Mouse (Mus musculus) left cerebral cortex, postnatal 25 days (tissue): Measurements from ENCODE around the gene Gm49388. TPM values are rescaled to one million over a fixed set of nuclear protein-coding genes. Genes with fewer than 3 reads are reported as not detected.
"Not testable (repeated sequence)": the region's sequence is repeated elsewhere in the genome, so short reads cannot be mapped to it uniquely, and the experiment has no call there.

ENCODE experiments used
- DNase-seq, 2 experiments: peaks; one replicate each; pipeline ENCODE4 v3.0.0; 2022; ENCODE audit warnings: low spot score in 2 of 2, mixed read lengths in 1 of 2
- intact Hi-C: fragments of 180-260 bp; cut with DNase I; formaldehyde crosslinking; loops from one replicate; pipeline ENCODE4 v1.15.1; 2025
- total RNA-seq, 2 experiments: library from RNA; stranded (reverse); gene quantifications; 2 replicates each; pipeline ENCODE4 v1.2.3; 2021

Gene Gm49388
- total RNA-seq, 2 experiments from 2014 or later: 3.5 to 4.5 TPM

- intact Hi-C loops: loop anchor here (1.0 to 5.0 kb wide), 3 partner anchors 18 to 54 kb away; partner anchors contain the start of genes Zfp646 and Zfp668
- DNase-seq: peak in 1 of 2 experiments; percentile 57
Observed at GRCm38 (mm10) chr7:127823236-127824171, 38.1 kb downstream of the Gm49388 start.

GRCm38 (mm10) chr7:127824176-127824871 is 38.9 kb downstream of the Gm49388 start, which contains the start of the genes Stx4a and Stx1b:
Gene Stx4a, plus strand, starts transcription at chr7:127824294.
Gene Stx1b, minus strand, starts transcription at chr7:127824549.
- peak; percentile 62 to 67 for DNase-seq

GRCm38 (mm10) chr7:127835550-127835949 is 50.1 kb downstream of the Gm49388 start:
- intact Hi-C loops: no loop called here
- no peak for DNase-seq

More at GRCm38 (mm10) chr7:127824176-127824871, 38.9 kb downstream of the Gm49388 start, which contains the start of the genes Stx4a and Stx1b:
- intact Hi-C loops: loop anchor here (1.0 to 5.0 kb wide), 3 partner anchors 17 to 53 kb away; partner anchors contain the start of genes Zfp646 and Zfp668

- no peak for DNase-seq
- intact Hi-C loops: no loop called here
Observed at GRCm38 (mm10) chr7:127837473-127837872, 52.1 kb downstream of the Gm49388 start.

- DNase-seq, intact Hi-C loops: not testable (repeated sequence)
Observed at GRCm38 (mm10) chr7:127837878-127838277, 52.5 kb downstream of the Gm49388 start.

GRCm38 (mm10) chr7:127840031-127840430 is 54.6 kb downstream of the Gm49388 start:
- intact Hi-C loops, DNase-seq: not testable (repeated sequence)

- peak in 1 of 2 experiments; percentile 89 for DNase-seq
- intact Hi-C loops: loop anchor here (1.0 kb wide), 4 partner anchors 17 to 64 kb away; partner anchors contain the start of genes Stx1b, Stx4a, Zfp646 and Zfp668
Observed at GRCm38 (mm10) chr7:127840886-127841285, 55.5 kb downstream of the Gm49388 start.

GRCm38 (mm10) chr7:127841340-127842000 is 56.1 kb downstream of the Gm49388 start:
- intact Hi-C loops: loop anchor here (1.0 kb wide), 4 partner anchors 17 to 64 kb away; partner anchors contain the start of genes Stx1b, Stx4a, Zfp646 and Zfp668
- DNase-seq: peak; percentile 95 to 99

GRCm38 (mm10) chr7:127842001-127842718 is 56.8 kb downstream of the Gm49388 start:
- intact Hi-C loops: no loop called here
- DNase-seq: peak; percentile 76 to 91

GRCm38 (mm10) chr7:127849973-127850875 is 64.8 kb downstream of the Gm49388 start:
- intact Hi-C loops: no loop called here
- no peak for DNase-seq

- intact Hi-C loops: no loop called here
- no peak for DNase-seq
Observed at GRCm38 (mm10) chr7:127850906-127851305, 65.5 kb downstream of the Gm49388 start.

Other genes starting within 250 kb of the Gm49388 start
- gene Tmem265, start 224.2 kb upstream of the Gm49388 start, total RNA-seq: not detected
- gene Phkg2, start 212.3 kb upstream of the Gm49388 start, total RNA-seq: 10 to 100 TPM; 76.9 to 89.1 TPM
- 1 to 10 TPM; 6.8 to 7.7 TPM for gene Ccdc189, start 197.0 kb upstream of the Gm49388 start, total RNA-seq
- 10 to 100 TPM; 69.4 to 71.4 TPM for gene Rnf40, start 196.8 kb upstream of the Gm49388 start, total RNA-seq
- gene Zfp629, start 169.8 kb upstream of the Gm49388 start, total RNA-seq: 10 to 100 TPM; 22.2 to 24.8 TPM
- 10 to 100 TPM; 37.6 to 43.0 TPM for gene Bcl7c, start 76.7 kb upstream of the Gm49388 start, total RNA-seq
- gene Ctf1, start 72.9 kb upstream of the Gm49388 start, total RNA-seq: 1 to 10 TPM; 2.6 to 3.4 TPM
- gene Ctf2, start 53.4 kb upstream of the Gm49388 start, total RNA-seq: not detected
- gene Fbxl19, start 41.1 kb upstream of the Gm49388 start, total RNA-seq: 10 to 100 TPM; 81.3 to 88.2 TPM
- gene Orai3, start 15.8 kb upstream of the Gm49388 start, total RNA-seq: 10 to 100 TPM; 23.1 to 23.7 TPM
- 10 to 100 TPM; 42.3 to 43.4 TPM for gene Setd1a, start 8.9 kb upstream of the Gm49388 start, total RNA-seq
- 1 to 10 TPM; 3.6 to 6.8 TPM for gene Hsd3b7, start 15.0 kb downstream of the Gm49388 start, total RNA-seq
- gene Stx4a, start 38.7 kb downstream of the Gm49388 start, total RNA-seq: 10 to 100 TPM; 70.5 to 76.0 TPM
- 100 to 1,000 TPM; 437 to 445 TPM for gene Stx1b, start 38.9 kb downstream of the Gm49388 start, total RNA-seq
- 10 to 100 TPM; 28.1 to 30.4 TPM for gene Zfp646, start 90.6 kb downstream of the Gm49388 start, total RNA-seq
- gene Zfp668, start 91.2 kb downstream of the Gm49388 start, total RNA-seq: 10 to 100 TPM; 20.6 to 20.7 TPM
- gene Prss53, start 105.4 kb downstream of the Gm49388 start, total RNA-seq: 1 to 10 TPM; 1.7 to 1.9 TPM
- gene Gm21974, start 109.8 kb downstream of the Gm49388 start, total RNA-seq: not detected
- gene Vkorc1, start 110.0 kb downstream of the Gm49388 start, total RNA-seq: 10 to 100 TPM; 22.9 to 26.0 TPM
- gene Bckdk, start 118.5 kb downstream of the Gm49388 start, total RNA-seq: 10 to 100 TPM; 33.7 to 37.6 TPM
- 10 to 100 TPM; 28.6 to 28.7 TPM for gene Kat8, start 126.9 kb downstream of the Gm49388 start, total RNA-seq
- gene Prss8, start 144.5 kb downstream of the Gm49388 start, total RNA-seq: under 1 TPM in 1 of 2 experiments, not detected in 1; 0.64 TPM
- gene Prss36, start 161.1 kb downstream of the Gm49388 start, total RNA-seq: 1 to 10 TPM; 8.0 to 9.3 TPM
- gene Fus, start 181.8 kb downstream of the Gm49388 start, total RNA-seq: 100 to 1,000 TPM; 270 to 316 TPM
- 1 to 10 TPM; 2.3 to 4.0 TPM for gene Pycard, start 208.3 kb downstream of the Gm49388 start, total RNA-seq
- gene Trim72, start 218.3 kb downstream of the Gm49388 start, total RNA-seq: 1 to 10 TPM; 1.1 to 1.5 TPM